Mouse (Mus musculus) c-Kit-positive CD71-negative TER-119-negative erythroid progenitor cells, embryonic 14.5 days (primary cell): ENCODE measurements around the gene Slc25a12.

Source experiments
- DNase-seq: peaks from one replicate; pipeline ENCODE4 v3.0.0-alpha.2; 2013; ENCODE audit warnings: low read depth

Gene Slc25a12

DNA sequence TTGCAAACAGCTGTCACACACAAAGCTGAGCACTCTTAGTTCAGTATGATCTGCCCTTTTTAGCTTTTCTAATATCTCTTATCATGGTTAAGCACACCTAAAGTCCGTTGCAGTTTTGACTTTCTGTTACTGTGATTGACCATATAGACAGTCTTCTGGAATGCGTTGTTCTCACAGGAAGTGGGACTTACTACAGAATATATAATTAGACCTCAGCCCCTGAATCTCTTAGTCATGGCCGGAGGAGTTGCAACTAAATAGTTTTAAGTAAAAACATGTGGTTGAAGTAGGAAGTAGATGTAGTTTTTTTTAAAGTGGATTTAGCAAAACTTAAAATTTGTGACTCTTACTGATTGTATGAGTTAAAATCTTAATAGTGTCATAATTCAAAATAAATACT lies 119.5 kb downstream of the Slc25a12 start:
- no peak for DNase-seq

DNA sequence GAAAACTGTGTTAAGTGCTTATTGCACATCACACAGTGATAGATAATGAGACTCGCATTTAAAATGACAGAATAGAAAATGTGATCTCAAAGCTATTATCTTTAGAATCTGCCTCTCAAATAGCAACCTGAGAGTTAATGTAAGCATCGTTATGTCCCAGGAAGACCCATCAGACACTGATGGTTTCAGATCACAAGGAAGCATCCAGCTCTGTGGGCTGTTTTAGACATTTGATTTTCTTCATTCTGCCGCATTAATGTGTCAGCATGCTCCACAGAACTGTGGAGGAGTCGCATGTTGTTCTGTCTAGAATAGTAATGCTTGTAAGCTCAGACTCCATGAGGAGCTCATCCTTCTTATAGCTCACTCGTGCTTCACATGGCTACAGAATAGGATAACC lies 121.5 kb downstream of the Slc25a12 start:
- DNase-seq = no peak

DNA sequence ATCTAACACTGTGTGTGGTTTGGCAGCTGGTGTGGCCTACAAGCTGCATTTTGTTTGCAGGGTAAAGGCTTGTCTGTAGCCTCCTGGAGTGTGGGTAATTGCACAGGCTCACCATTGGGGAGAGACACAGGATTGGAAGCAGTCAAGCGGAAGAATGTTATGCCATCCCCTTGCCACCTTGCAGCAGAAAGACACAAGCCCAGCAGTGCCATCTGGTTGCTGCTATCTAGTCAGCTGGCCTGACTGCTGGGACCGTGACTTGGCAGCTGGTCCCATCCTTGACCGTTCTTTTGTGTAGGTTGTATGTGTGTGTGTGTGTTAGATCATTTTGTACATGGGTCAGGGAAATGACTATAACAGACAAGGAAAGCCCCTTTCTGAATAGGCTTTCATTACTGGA lies 122.1 kb downstream of the Slc25a12 start:
- DNase-seq = no peak

DNA sequence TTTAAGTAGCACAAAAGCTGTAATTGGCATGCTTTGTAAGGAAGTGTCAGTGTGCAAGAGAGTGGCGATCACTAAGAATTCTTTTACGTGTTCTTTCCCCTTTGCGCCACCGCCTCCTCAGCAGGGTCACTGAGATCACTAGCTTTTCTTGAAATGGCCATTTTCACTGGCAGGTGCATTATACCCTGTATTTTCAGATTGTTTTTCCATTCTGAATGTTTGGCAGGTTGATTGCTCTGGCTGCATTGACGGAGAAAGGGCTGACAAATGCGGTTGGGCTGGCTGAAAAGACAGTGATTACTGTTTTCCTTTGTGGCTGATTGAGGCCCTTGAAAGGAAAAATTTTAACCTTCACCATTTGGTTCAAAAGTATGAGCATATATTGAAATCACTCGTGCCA lies 122.7 kb downstream of the Slc25a12 start:
- DNase-seq = no peak

DNA sequence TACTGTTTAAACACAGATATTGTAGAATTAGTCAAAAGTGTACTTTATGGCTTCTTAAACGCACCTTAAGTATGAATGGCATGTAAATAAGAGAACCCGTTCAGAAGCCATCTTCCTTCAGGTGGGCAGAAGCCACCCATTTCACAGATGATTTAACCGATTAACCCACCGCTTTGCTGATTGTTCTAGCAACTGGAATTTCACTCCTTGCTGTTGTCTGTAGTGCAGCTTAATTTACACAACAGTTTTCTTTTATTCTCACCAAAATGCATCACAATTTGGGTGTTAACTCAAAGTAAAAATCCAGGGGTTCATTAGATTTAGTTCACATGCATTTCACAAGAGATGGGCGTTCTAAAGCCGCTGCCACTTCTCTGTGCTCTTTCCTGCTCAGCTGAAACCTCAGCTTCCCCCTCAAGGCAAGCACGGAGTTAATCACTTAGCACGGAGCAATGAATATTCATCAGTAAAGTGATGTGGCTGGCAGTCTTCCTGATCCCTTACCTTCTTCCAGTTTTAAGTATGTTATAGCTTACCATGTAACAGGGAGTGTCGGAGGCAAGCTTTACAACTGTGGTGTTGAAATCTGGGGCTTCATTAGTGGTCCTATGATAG lies 124.4 kb downstream of the Slc25a12 start:
- DNase-seq = no peak

DNA sequence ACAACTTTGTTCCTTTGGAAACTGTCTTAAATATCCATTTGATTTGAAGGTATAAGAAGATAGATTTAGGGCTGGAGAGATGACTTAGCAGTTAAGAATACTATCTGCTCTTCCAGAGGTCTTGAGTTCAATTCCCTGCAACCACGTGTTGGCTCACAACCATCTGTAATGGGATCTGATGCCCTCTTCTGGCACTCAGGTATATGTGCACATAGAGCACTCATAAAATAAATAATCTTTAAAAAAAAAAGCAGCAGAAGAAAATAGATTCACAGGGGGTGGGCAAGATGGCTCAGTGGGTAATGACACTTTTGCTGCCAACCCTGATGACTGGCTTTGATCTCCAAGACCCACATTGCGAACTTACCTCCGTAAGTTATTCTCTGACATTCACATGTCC lies 125.4 kb downstream of the Slc25a12 start:
- DNase-seq = no peak

- no peak for DNase-seq
Measured at GRCm38 (mm10) chr2:71241505-71241904, 126.0 kb downstream of the Slc25a12 start.

DNA sequence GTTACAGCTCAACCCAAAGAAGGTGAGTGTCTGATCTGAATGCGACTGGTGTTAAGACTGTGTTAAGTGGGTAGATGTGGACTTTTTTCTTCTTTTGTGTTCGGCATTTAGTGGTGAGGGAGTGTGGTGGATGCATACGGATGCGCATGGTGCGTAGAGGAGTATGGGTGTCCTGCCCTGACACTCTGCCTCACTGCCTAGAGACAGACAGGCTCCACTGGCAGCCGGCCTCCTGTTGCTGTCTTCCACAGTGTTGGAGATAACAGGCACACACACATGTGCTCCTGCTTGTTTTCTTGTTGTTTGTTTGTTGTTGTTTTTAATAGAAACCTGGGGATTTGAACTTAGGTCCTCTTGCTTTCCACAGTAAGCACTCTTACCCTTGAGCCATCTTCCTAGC lies 131.5 kb downstream of the Slc25a12 start:
- DNase-seq = no peak

DNA sequence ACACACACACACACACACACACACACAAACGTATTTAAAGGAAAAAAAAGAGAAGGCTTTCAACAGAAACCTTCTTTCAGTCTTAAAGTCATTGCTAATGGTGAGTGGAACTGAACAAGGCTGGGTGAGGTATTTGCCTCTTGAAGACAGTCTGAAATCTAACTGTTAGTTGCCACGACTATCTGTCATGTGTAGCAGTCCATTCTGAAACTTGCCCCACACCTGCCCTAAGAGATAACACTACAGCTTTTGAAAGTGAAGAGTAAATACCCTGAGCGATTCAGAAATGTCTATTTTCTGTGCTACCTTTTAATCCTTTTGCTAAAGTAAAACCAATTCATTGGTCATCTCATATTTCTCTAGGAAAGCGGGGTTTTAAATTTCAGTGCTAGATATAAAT lies 132.1 kb downstream of the Slc25a12 start:
- DNase-seq = no peak

DNA sequence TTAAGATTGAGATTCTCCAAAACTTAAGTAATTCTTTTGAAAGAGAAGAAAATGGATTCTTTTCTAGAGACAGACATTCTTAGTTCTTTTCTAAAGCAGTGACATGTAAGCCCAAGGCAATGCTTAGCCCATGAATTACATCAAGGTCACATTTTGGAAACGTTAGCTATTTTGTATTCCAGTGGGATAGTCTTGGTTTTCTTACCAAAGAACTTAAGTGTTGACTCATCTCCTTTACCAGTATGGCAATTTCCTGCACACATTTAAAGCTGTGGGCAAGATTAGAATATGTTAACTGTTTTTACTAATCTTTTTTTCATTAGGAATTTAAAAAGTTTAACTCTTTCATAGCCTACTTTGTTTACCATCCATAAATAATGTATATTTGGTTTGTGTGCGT lies 134.6 kb downstream of the Slc25a12 start:
- no peak for DNase-seq

DNA sequence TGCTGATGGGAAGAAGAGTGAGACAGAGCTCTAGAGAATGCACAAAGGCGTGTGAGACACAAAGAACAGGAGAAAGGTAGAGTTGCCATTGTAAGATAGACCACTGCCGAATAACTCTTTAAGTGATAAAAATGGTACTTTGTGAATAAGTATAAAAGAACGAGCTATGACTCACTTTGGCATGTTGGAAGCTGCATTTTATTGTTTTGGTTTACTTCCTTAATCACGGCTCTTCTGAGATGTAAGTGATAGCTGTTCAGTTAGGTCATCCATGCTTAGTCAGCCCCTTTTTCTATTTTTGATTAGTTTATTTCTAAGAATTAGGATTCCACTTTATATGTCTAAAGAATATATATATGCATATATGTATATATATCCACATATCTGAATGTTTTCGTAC lies 135.6 kb downstream of the Slc25a12 start:
- no peak for DNase-seq

GRCm38 (mm10) chr2:71229603-71230002 lies 137.9 kb downstream of the Slc25a12 start:
- DNase-seq = no peak

DNA sequence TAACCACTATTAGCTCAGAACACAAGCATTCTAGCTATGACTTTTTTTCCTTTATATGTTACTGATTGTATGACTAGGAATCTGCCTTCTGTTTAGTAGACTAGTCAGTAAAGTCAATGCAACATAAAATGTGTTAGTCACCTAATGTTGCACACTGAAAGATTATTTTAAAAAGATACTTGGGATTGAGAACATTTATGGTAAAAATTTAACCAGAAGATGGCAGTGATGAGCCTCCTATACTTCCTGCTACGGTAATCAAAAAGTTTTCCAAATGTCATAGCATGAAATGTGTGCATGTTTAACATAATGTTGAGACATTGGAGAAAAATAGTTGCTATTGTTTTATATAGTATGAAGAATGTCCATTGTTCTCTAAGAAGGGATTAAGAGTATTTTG lies 140.2 kb downstream of the Slc25a12 start:
- no peak for DNase-seq
